Mouse (Mus musculus) E14TG2a.4 (cell line): ENCODE measurements around the gene Dcun1d3.

Source experiments
- CTCF ChIP-seq: conservative IDR thresholded peaks from 2 replicates; pipeline ENCODE4 v1.5.1; 2014; ENCODE audit warnings: low read length
- NANOG ChIP-seq: IDR thresholded peaks from 2 replicates; pipeline ENCODE4 v1.6.1; 2014; ENCODE audit warnings: borderline replicate concordance, low read length, mixed read lengths

- TF ChIP-seq CTCF (no peak), NANOG (no peak)
These were observed 87.4 kb downstream of the Dcun1d3 start for GRCm38 (mm10) chr7:119808723-119809122.
